Mouse (Mus musculus): Measurements from ENCODE around the gene Cd207. TPM values are rescaled to one million over a fixed set of nuclear protein-coding genes. Genes with fewer than 3 reads are reported as not detected.

The Cd207 gene
- not detected for polyA plus RNA-seq (2021)

DNA sequence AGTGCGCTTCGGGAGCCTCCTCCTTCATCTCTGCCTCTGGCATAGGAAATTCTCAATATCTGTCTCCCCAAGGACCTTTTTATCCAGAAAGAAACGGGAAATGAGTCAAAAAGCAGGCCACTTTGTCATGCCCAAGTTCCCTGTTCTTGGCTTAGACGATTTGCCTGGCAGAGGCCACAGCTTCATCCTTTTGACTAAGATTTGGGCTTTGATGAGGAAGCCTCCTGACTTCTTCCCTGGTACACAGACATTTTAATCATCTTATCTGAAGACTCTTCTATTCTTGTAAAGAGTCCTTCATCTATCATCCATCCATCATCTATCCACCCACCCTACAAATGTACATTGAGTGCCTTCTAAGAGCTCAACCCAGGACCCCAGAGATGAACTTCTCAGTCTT is at the start of gene Cd207:
TSS of gene Cd207 (minus strand) at position 101 of the 400 bp plus-strand sequence.
- CTCF ChIA-PET = no interaction called here
- POLR2A ChIA-PET = no interaction called here

GRCm38 (mm10) chr6:83727178-83727577 is 49.5 kb upstream of the Cd207 start:
- ChIA-PET CTCF (no interaction called here), POLR2A (no interaction called here)
- DNase-seq (ENCODE audit: low read depth, low spot score) (no peak), ATAC-seq (no peak)
- H3K27me3 ChIP-seq = peaks cover 5% of the 10 kb centered on the region
- in situ Hi-C loops (cut with MboI; ENCODE audit: low pct_unique_long_range_greater_than_20kb) = no loop called here
- peak; percentile 53 for TF ChIP-seq CTCF (IDR thresholded peaks at IDR 0.05)

More for the DNA sequence above, at the start of gene Cd207:
- H3K27me3 ChIP-seq = peaks cover 24% of the 10 kb centered on the region
- in situ Hi-C loops (cut with MboI; ENCODE audit: low pct_unique_long_range_greater_than_20kb) = loop anchor here (5.0 kb wide), 1 partner anchor 95 kb away; no protein-coding TSS in a partner anchor
- TF ChIP-seq CTCF (IDR thresholded peaks at IDR 0.05) = no peak
- ATAC-seq (no peak), DNase-seq (ENCODE audit: low read depth, low spot score) (no peak)

- POLR2A ChIA-PET = no interaction called here
- DNase-seq (ENCODE audit: low read depth, low spot score) (no peak), ATAC-seq (no peak)
- TF ChIP-seq CTCF (IDR thresholded peaks at IDR 0.05) = no peak
- in situ Hi-C loops (cut with MboI; ENCODE audit: low pct_unique_long_range_greater_than_20kb) = no loop called here
- H3K27me3 ChIP-seq = peaks cover 31% of the 10 kb centered on the region
- CTCF ChIA-PET = no interaction called here
Measured at GRCm38 (mm10) chr6:83722526-83722925, 44.9 kb upstream of the Cd207 start.

GRCm38 (mm10) chr6:83717026-83717425 is 39.4 kb upstream of the Cd207 start:
- no peak for TF ChIP-seq CTCF (IDR thresholded peaks at IDR 0.05)
- CTCF ChIA-PET = no interaction called here
- ATAC-seq = no peak

DNA sequence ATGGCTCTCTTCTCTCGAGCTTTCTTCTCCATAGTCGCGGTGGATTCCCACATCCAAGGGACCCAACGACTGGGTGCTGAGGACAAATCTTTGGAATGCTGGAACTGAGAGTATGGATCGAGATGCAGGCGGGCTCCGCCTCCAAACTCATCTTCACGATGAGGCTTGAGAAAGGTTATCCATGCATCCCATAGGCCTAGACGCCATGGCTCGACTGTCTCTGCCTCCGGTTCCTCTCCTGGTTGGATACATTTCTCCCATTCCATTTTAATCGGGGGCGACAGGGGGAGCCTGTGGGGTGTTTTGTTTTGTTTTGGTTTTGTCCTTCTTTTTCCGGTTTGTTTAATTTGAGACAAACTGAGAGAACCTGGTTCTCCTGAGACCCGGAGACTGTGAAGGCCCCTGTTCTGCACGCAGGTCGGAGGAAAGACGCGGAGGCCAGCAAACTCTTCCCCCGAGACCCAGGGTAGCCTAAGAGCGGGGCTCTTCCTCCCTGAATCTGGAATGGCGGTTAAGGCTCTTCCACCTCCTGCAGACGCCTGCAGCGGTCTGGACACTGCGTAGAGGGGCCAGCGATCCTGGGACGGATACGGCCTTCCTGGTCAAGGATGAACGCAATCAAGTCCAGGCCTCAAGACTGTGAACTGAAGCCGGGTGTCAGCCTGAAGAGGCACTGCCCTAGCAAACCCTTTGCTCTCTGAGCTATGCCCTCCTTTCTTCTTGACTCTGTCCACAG is 38.0 kb upstream of the Cd207 start:
- ChIA-PET POLR2A (no interaction called here), CTCF (no interaction called here)
- in situ Hi-C loops (cut with MboI; ENCODE audit: low pct_unique_long_range_greater_than_20kb) = no loop called here
- ATAC-seq (no peak), DNase-seq (ENCODE audit: low read depth, low spot score) (no peak)
- H3K27me3 ChIP-seq = peaks cover 17% of the 10 kb centered on the region
- no peak for TF ChIP-seq CTCF (IDR thresholded peaks at IDR 0.05)

More at GRCm38 (mm10) chr6:83717026-83717425, 39.4 kb upstream of the Cd207 start:
- DNase-seq (ENCODE audit: low read depth, low spot score) = no peak
- POLR2A ChIA-PET = no interaction called here
- peaks cover 26% of the 10 kb centered on the region for H3K27me3 ChIP-seq
- in situ Hi-C loops (cut with MboI; ENCODE audit: low pct_unique_long_range_greater_than_20kb) = no loop called here

GRCm38 (mm10) chr6:83714221-83715123 is 36.8 kb upstream of the Cd207 start:
- no peak for TF ChIP-seq CTCF (IDR thresholded peaks at IDR 0.05)
- ChIA-PET CTCF (no interaction called here), POLR2A (no interaction called here)
- ATAC-seq (no peak), DNase-seq (ENCODE audit: low read depth, low spot score) (no peak)
- in situ Hi-C loops (cut with MboI; ENCODE audit: low pct_unique_long_range_greater_than_20kb) = no loop called here
- peaks cover 18% of the 10 kb centered on the region for H3K27me3 ChIP-seq

DNA sequence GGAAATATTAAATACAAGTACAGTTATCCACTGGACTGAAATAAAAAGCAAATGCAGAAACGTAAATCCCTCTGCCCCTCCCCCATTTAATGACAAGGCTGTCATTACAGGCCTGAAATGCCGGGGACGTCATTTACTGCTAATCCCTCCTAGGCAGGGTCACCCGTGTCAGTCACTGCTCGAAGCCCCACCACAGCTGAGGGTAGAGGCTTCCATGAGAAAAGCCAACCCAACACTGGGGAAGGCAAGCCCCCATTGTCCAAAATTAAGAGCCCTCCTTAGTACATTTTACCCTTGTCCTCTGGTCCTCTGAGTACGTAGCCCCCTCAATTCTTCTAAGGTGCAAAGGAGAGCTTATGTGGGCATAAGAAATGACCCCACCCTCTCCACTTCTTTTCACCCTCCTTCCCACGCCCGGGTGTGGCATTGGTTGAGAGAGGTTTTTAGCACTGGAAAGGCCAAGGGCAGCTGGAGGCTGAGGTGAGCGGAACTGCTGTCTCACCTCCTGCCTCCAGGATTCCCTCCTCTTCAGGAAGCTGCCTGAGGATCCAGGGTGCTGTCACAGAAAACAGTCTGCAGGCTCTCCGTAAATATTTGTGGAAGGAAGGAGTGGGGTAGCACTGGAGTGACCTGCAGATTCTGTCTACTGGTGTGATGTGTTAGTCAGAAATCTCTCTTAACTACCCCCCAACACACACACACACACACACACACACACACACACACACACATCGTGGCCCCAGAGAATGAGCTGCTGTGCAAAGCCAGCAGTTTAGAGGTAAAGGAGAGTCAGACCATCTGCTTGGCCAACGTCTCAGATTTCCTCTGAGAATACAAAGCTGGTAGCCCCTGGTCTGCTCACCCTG is 35.8 kb upstream of the Cd207 start:
- in situ Hi-C loops (cut with MboI; ENCODE audit: low pct_unique_long_range_greater_than_20kb) = no loop called here
- CTCF ChIA-PET = no interaction called here
- POLR2A ChIA-PET = no interaction called here

DNA sequence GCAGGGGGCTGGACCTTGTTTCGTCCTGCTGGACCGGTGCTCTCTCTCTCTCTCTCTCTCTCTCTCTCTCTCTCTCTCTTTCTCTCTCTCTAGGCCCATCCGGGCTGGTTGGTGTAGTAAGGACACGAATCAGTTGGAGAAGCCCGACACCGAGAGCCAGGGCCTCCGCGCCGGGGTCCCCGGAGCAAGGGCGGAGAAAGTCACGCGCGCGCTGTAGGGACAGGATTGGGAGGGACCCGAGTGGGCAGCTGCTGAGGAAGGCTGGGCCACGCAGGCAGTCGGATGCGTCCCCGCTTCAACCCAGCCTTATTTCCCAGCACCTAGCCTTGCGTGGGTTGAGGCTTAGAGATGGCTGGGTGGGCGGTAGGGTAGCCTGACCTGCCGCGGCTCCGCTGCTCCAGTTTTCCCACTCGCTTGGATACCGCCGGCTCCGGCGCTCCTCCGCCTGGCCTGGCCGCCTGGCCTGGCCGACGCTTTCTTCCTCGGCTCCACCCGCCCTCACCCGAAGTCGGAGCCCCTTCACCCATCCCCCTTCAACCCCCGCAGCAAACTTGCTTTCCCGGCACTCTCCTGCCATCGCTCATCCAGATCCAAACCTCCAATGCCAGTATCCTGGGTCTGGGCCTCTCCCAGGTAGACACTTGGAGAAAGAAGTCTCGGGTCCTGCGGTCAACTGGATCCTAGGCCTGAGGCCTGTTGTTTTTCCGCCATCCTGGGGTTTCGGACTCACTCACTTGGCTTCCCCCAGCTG is 34.2 kb upstream of the Cd207 start:
- ATAC-seq (no peak), DNase-seq (ENCODE audit: low read depth, low spot score) (no peak)
- peaks cover 34% of the 10 kb centered on the region for H3K27me3 ChIP-seq
- in situ Hi-C loops (cut with MboI; ENCODE audit: low pct_unique_long_range_greater_than_20kb) = no loop called here
- no peak for TF ChIP-seq CTCF (IDR thresholded peaks at IDR 0.05)
- POLR2A ChIA-PET = no interaction called here
- CTCF ChIA-PET = no interaction called here

More for the DNA sequence above, 35.8 kb upstream of the Cd207 start:
- DNase-seq (ENCODE audit: low read depth, low spot score) = no peak
- peaks cover 23% of the 10 kb centered on the region for H3K27me3 ChIP-seq
- TF ChIP-seq CTCF (IDR thresholded peaks at IDR 0.05) = no peak
- ATAC-seq = no peak

GRCm38 (mm10) chr6:83711067-83711675 is 33.5 kb upstream of the Cd207 start, which contains the start of gene Vax2:
TSS of gene Vax2 (plus strand) at chr6:83711264.
- DNase-seq (ENCODE audit: low read depth, low spot score) (peak; percentile 27), ATAC-seq (peak; percentile 55)
- TF ChIP-seq CTCF (IDR thresholded peaks at IDR 0.05) = no peak
- POLR2A ChIA-PET = no interaction called here
- CTCF ChIA-PET = no interaction called here
- in situ Hi-C loops (cut with MboI; ENCODE audit: low pct_unique_long_range_greater_than_20kb) = no loop called here
- H3K27me3 ChIP-seq = peaks cover 41% of the 10 kb centered on the region
